Mouse (Mus musculus): ENCODE measurements around the gene Cldn34c3. TPM values are rescaled to one million over a fixed set of nuclear protein-coding genes. Genes with fewer than 3 reads are reported as not detected.
"Not testable (repeated sequence)": the region's sequence is repeated elsewhere in the genome, so short reads cannot be mapped to it uniquely, and the experiment has no call there.

Gene Cldn34c3
- polyA plus RNA-seq (2015; fragmentation: Nextera tagmentation; extraction: Ambion mirVana) = not detected in 2 replicates

- not testable (repeated sequence) for H3K9ac ChIP-seq; H3K9me3 ChIP-seq; H3K4me3 ChIP-seq; H3K36me3 ChIP-seq; H3K4me2 ChIP-seq; H3K4me1 ChIP-seq; H3K27ac ChIP-seq; ATAC-seq (ENCODE audit: insufficient number of reproducible peaks, low FRiP score, low TSS enrichment, low read depth); H3K27me3 ChIP-seq
Measured at GRCm38 (mm10) chrX:123793365-123793764, at the start of gene Cldn34c3. TSS of gene Cldn34c3 (plus strand) at chrX:123793665.

Other genes with a start within 250 kb of the Cldn34c3 start
- gene Cldn34c2, start 212.0 kb upstream of the Cldn34c3 start, polyA plus RNA-seq (2015; fragmentation: Nextera tagmentation; extraction: Ambion mirVana) = not detected in 2 replicates
- not detected in 2 replicates for gene Gm17467, start 88.9 kb upstream of the Cldn34c3 start, polyA plus RNA-seq (2015; fragmentation: Nextera tagmentation; extraction: Ambion mirVana)